In the genomic region with DNA sequence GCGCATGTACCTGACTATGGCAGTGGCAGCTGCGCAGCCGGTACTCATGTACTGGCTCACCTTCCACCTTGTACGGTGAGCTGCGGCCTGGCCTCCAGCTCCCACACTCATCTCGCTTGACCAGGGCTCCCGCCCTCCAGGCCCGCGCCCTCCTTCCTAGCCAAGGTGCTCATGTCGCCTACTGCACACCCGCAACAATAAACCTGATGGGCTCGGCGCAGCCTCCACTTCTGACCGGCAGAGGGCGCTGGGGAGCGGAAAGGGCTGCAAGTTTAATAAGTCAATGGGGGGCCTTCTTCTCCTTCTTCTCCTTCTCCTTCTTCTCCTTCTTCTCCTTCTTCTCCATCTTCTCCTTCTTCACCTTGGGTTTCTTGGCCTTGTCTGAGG, we compare ENCODE assay signal across 9 mouse cellular contexts. TPM values are rescaled to one million over a fixed set of nuclear protein-coding genes. Genes with fewer than 3 reads are reported as not detected.
DNase-seq lines count a peak whose midpoint lies in the region; ATAC-seq and TF ChIP-seq lines count a peak whose summit lies in the region.
"Had no signal": no experiment of that assay in that cellular context is flagged by ENCODE, and none has a peak within 500 bp of the region (broad histone marks: within the 10 kb centered on the region; RNA-seq: fewer than 3 reads in every experiment).

No protein-coding gene starts in this region.

- intact Hi-C loops in heart, adult 2 months (cut with DNase I), result loop anchor here (1.0 to 5.0 kb wide), 2 partner anchors 35 to 50 kb away; a partner anchor contains a TSS

- peak; percentile 81 for DNase-seq in layer of hippocampus, adult 11-12 months (ENCODE audit: low spot score)
- no peak for DNase-seq in layer of hippocampus, adult 9-11 months
- peak; percentile 86 for DNase-seq in embryo, embryonic 9.5 days (ENCODE audit: extremely low spot score)
- peak; percentile 77 to 91 for DNase-seq in heart, adult 2 months
- peak; percentile 82 for DNase-seq in kidney, adult 2 months
- peak; percentile 83 for DNase-seq in liver, embryonic 11.5 days (ENCODE audit: low spot score)
- peak; percentile 85 for DNase-seq in naive thymus-derived CD4-positive, alpha-beta T cell, adult 2 months (ENCODE audit: low read depth)

- peak overlapping the region; percentile 66 for H3K9ac ChIP-seq in heart, adult 2 months (ENCODE audit: low read depth, low read length)
- H3K9ac ChIP-seq in liver, embryonic 11.5 days (ENCODE audit: low read depth, low read length), result peak overlapping the region; percentile 10
- H3K9ac ChIP-seq in stomach, embryonic 14.5 days (replicated peaks; ENCODE audit: low read depth, low read length), result peak overlapping the region; percentile 30; the same call in 1 of the 2 replicates

- TF ChIP-seq POLR2A in heart, adult 2 months (IDR thresholded peaks at IDR 0.05; ENCODE audit: insufficient read depth, low read depth, low read length), result no peak
- TF ChIP-seq POLR2A in kidney, adult 2 months (IDR thresholded peaks at IDR 0.05; ENCODE audit: low read depth, low read length), result no peak

- no peaks in the 10 kb centered on the region; the same call in 1 of the 2 replicates for H3K4me1 ChIP-seq in heart, adult 2 months (ENCODE audit: control insufficient read depth, insufficient read depth, low read length)
- H3K4me1 ChIP-seq in kidney, adult 2 months (ENCODE audit: control insufficient read depth, insufficient read depth, low read length), result peaks cover 19% of the 10 kb centered on the region; the same call in 1 of the 2 replicates
- peaks cover 15% of the 10 kb centered on the region for H3K4me1 ChIP-seq in liver, embryonic 11.5 days (replicated peaks; ENCODE audit: control insufficient read depth, insufficient read depth, low read length)
- peaks cover 24% of the 10 kb centered on the region for H3K4me1 ChIP-seq in stomach, embryonic 14.5 days (ENCODE audit: control insufficient read depth, insufficient read depth, low read length)

- H3K27me3 ChIP-seq in heart, adult 2 months (ENCODE audit: control insufficient read depth, insufficient read depth, low read length), result no peaks in the 10 kb centered on the region
- no peaks in the 10 kb centered on the region for H3K27me3 ChIP-seq in kidney, adult 2 months (replicated peaks; ENCODE audit: control insufficient read depth, insufficient read depth, low read length)
- H3K27me3 ChIP-seq in liver, embryonic 11.5 days (replicated peaks; ENCODE audit: control insufficient read depth, insufficient read depth, low read length), result no peaks in the 10 kb centered on the region
- H3K27me3 ChIP-seq in stomach, embryonic 14.5 days (ENCODE audit: control insufficient read depth, insufficient read depth, low read length), result no peaks in the 10 kb centered on the region
- H3K27me3 ChIP-seq: Patski had no signal

- no peak for TF ChIP-seq EP300 in heart, adult 2 months (IDR thresholded peaks at IDR 0.05; ENCODE audit: insufficient read depth, low read depth, low read length)

- 33% methylated on average over 16 of the region's 16 CpGs for WGBS in heart, adult 2 months
- 33% methylated on average over 16 of the region's 16 CpGs for WGBS in kidney, adult 2 months
- 24% methylated on average over 16 of the region's 16 CpGs for WGBS in liver, embryonic 11.5 days
- 30% methylated on average over 16 of the region's 16 CpGs for WGBS in stomach, embryonic 14.5 days

- TF ChIP-seq CTCF in heart, adult 2 months (IDR thresholded peaks at IDR 0.05), result peak; percentile 97
- TF ChIP-seq CTCF in kidney, adult 2 months (conservative IDR thresholded peaks at IDR 0.05; ENCODE audit: insufficient read depth, insufficient read length, low read depth, low read length), result peak; percentile 79

- no peaks in the 10 kb centered on the region for H3K36me3 ChIP-seq in heart, adult 2 months (ENCODE audit: control insufficient read depth, insufficient read depth, low read length)
- no peaks in the 10 kb centered on the region for H3K36me3 ChIP-seq in kidney, adult 2 months (ENCODE audit: control insufficient read depth, insufficient read depth, low read length)
- peaks cover 12% of the 10 kb centered on the region; the same call in 1 of the 2 replicates for H3K36me3 ChIP-seq in liver, embryonic 11.5 days (ENCODE audit: control insufficient read depth, insufficient read depth, low read length)
- peaks cover 10% of the 10 kb centered on the region for H3K36me3 ChIP-seq in stomach, embryonic 14.5 days (ENCODE audit: control insufficient read depth, insufficient read depth, low read length)

- H3K4me3 ChIP-seq in heart, adult 2 months, result peak overlapping the region; percentile 35; the same call in 1 of the 2 replicates
- peak overlapping the region; percentile 45 for H3K4me3 ChIP-seq in kidney, adult 2 months (ENCODE audit: insufficient read depth, low read depth, low read length)
- H3K4me3 ChIP-seq in liver, embryonic 11.5 days (ENCODE audit: low read depth, low read length), result peak overlapping the region; percentile 49
- H3K4me3 ChIP-seq in stomach, embryonic 14.5 days (ENCODE audit: low read depth, low read length), result peak overlapping the region; percentile 23

- H3K9me3 ChIP-seq in liver, embryonic 11.5 days (ENCODE audit: control insufficient read depth, low read length), result no peaks in the 10 kb centered on the region
- H3K9me3 ChIP-seq in stomach, embryonic 14.5 days (ENCODE audit: control insufficient read depth, low read depth, low read length), result no peaks in the 10 kb centered on the region

- peak overlapping the region; percentile 69 for H3K4me2 ChIP-seq in liver, embryonic 11.5 days
- H3K4me2 ChIP-seq in stomach, embryonic 14.5 days (replicated peaks; ENCODE audit: low read depth, low read length), result peak overlapping the region; percentile 45

- peak overlapping the region; percentile 54; the same call in 1 of the 2 replicates for H3K27ac ChIP-seq in heart, adult 2 months
- H3K27ac ChIP-seq in kidney, adult 2 months (ENCODE audit: insufficient read depth, low read depth, low read length), result no peak overlapping the region
- H3K27ac ChIP-seq in liver, embryonic 11.5 days (ENCODE audit: low read depth, low read length), result no peak overlapping the region
- no peak overlapping the region; the same call in 1 of the 2 replicates for H3K27ac ChIP-seq in stomach, embryonic 14.5 days (ENCODE audit: low read length)

- peak; percentile 28; the same call in 1 of the 2 replicates for ATAC-seq in liver, embryonic 11.5 days (replicated peaks; ENCODE audit: low FRiP score)
- ATAC-seq in stomach, embryonic 14.5 days (ENCODE audit: insufficient number of reproducible peaks, insufficient read depth, low FRiP score, low read depth), result peak; percentile 7; the same call in 1 of the 2 replicates

- H3K79me2 ChIP-seq in heart, adult 2 months (replicated peaks; ENCODE audit: control insufficient read depth, insufficient read depth, low read length), result no peaks in the 10 kb centered on the region

RNA-seq across cellular contexts. Expression of a gene that starts 1.0 kb away (rescaled TPM):
- total RNA-seq in heart, adult 2 months (2021), result 1 to 10 TPM; 1.5 to 2.0 TPM
- 0.98 and 1.00 TPM in 2 replicates for polyA plus RNA-seq in heart, adult 2 months (2012; rRNA removed)
- polyA plus RNA-seq in kidney, adult 2 months (2012; rRNA removed), result 4.6 and 7.2 TPM in 2 replicates
- 3.2 and 4.4 TPM in 2 replicates for polyA plus RNA-seq in liver, embryonic 11.5 days (2014; fragmentation: Nextera tagmentation; extraction: Ambion mirVana)
- polyA plus RNA-seq in stomach, embryonic 14.5 days (2014; fragmentation: Nextera tagmentation; extraction: Ambion mirVana), result 35.0 and 36.6 TPM in 2 replicates

RNA-seq across cellular contexts. Expression of a gene that starts 9.2 kb away (rescaled TPM):
- 10 to 100 TPM; 63.6 to 74.6 TPM for total RNA-seq in heart, adult 2 months (2021)
- 123 and 138 TPM in 2 replicates for polyA plus RNA-seq in heart, adult 2 months (2012; rRNA removed)
- polyA plus RNA-seq in kidney, adult 2 months (2012; rRNA removed), result 179 and 207 TPM in 2 replicates
- polyA plus RNA-seq in liver, embryonic 11.5 days (2014; fragmentation: Nextera tagmentation; extraction: Ambion mirVana), result 95.7 and 101 TPM in 2 replicates
- 93.4 and 100.0 TPM in 2 replicates for polyA plus RNA-seq in stomach, embryonic 14.5 days (2014; fragmentation: Nextera tagmentation; extraction: Ambion mirVana)

RNA-seq across cellular contexts. Expression of a gene that starts 15.0 kb away (rescaled TPM):
- 1 to 10 TPM; 2.9 to 3.2 TPM for total RNA-seq in heart, adult 2 months (2021)
- polyA plus RNA-seq in heart, adult 2 months (2012; rRNA removed), result 8.2 and 8.4 TPM in 2 replicates
- 4.4 and 5.6 TPM in 2 replicates for polyA plus RNA-seq in kidney, adult 2 months (2012; rRNA removed)
- 2.0 and 2.6 TPM in 2 replicates for polyA plus RNA-seq in liver, embryonic 11.5 days (2014; fragmentation: Nextera tagmentation; extraction: Ambion mirVana)
- 0.73 and 0.98 TPM in 2 replicates for polyA plus RNA-seq in stomach, embryonic 14.5 days (2014; fragmentation: Nextera tagmentation; extraction: Ambion mirVana)
- polyA plus RNA-seq: Patski had no signal

RNA-seq across cellular contexts. Expression of a gene that starts 33.5 kb away (rescaled TPM):
- under 1 TPM; 0.30 to 0.34 TPM for total RNA-seq in heart, adult 2 months (2021)
- 1.0 and 2.4 TPM in 2 replicates for polyA plus RNA-seq in heart, adult 2 months (2012; rRNA removed)
- polyA plus RNA-seq in kidney, adult 2 months (2012; rRNA removed), result 0.86 and 1.1 TPM in 2 replicates
- polyA plus RNA-seq in liver, embryonic 11.5 days (2014; fragmentation: Nextera tagmentation; extraction: Ambion mirVana), result 0.31 and 0.64 TPM in 2 replicates
- polyA plus RNA-seq in stomach, embryonic 14.5 days (2014; fragmentation: Nextera tagmentation; extraction: Ambion mirVana), result 0.64 and 1.6 TPM in 2 replicates
- polyA plus RNA-seq: Patski had no signal

RNA-seq across cellular contexts. Expression of a gene that starts 34.4 kb away (rescaled TPM):
- 10 to 100 TPM; 39.4 to 46.4 TPM for total RNA-seq in heart, adult 2 months (2021)
- 40.5 and 45.7 TPM in 2 replicates for polyA plus RNA-seq in heart, adult 2 months (2012; rRNA removed)
- polyA plus RNA-seq in kidney, adult 2 months (2012; rRNA removed), result 421 and 474 TPM in 2 replicates
- 51.6 and 53.7 TPM in 2 replicates for polyA plus RNA-seq in liver, embryonic 11.5 days (2014; fragmentation: Nextera tagmentation; extraction: Ambion mirVana)
- 386 and 405 TPM in 2 replicates for polyA plus RNA-seq in stomach, embryonic 14.5 days (2014; fragmentation: Nextera tagmentation; extraction: Ambion mirVana)

Comparison
In these comparisons a context has a peak if more than half of its experiments do, and no peak if none do; other contexts are left out.
1. H3K9ac ChIP-seq: peak in every context shown above with its lines; median percentile 66 in heart, adult 2 months; 30 in stomach, embryonic 14.5 days; 10 in liver, embryonic 11.5 days.